Mouse (Mus musculus) heart, postnatal 0 days (tissue): ENCODE results near the gene Nol11.

Experiments used
- CTCF ChIP-seq: IDR thresholded peaks from 2 replicates; pipeline ENCODE4 v1.5.1; 2016; ENCODE audit warnings: antibody characterized with exemption, control low read depth, low read depth
- EP300 ChIP-seq: IDR thresholded peaks from 2 replicates; pipeline ENCODE4 v1.6.1; 2016; ENCODE audit warnings: antibody characterized with exemption, low read depth

GRCm38 (mm10) chr11:107153645-107154044 is 35.5 kb downstream of the Nol11 start:
- TF ChIP-seq CTCF (no peak), EP300 (no peak)
